Mouse (Mus musculus): ENCODE measurements around the gene Mboat1.

GRCm38 (mm10) chr13:30137951-30138350, 1.7 kb downstream of the Mboat1 start:
- TF ChIP-seq CTCF (IDR thresholded peaks at IDR 0.05; ENCODE audit: borderline replicate concordance, insufficient read depth, low read depth, low read length) = no peak
- no peak for TF ChIP-seq POLR2A (IDR thresholded peaks at IDR 0.05; ENCODE audit: borderline replicate concordance, insufficient read depth, low read length)

Measured in cerebellum, adult 2 months (tissue).